Mouse (Mus musculus): ENCODE data around the gene Etfrf1. TPM values are rescaled to one million over a fixed set of nuclear protein-coding genes. Genes with fewer than 3 reads are reported as not detected.

The Etfrf1 gene
- total RNA-seq (2021), result 10 to 100 TPM; 51.1 to 66.7 TPM
- long read RNA-seq, experiment 1, transcript Etfrf1-207 (3 exons, 1,374 nt), result major isoform, 73 of 97 reads
- long read RNA-seq, experiment 1, transcript Etfrf1-206 (3 exons, 872 nt), result minor isoform, 5 of 97 reads
- long read RNA-seq, experiment 1, partial matches to known transcripts, result 0 of 97 reads
- long read RNA-seq, experiment 1, other reads (novel, unspliced or antisense), result 15 of 97 reads
- long read RNA-seq, experiment 2, transcript Etfrf1-207 (3 exons, 1,374 nt), result major isoform, 85 of 94 reads
- long read RNA-seq, experiment 2, partial matches to known transcripts, result 0 of 94 reads
- long read RNA-seq, experiment 2, other reads (novel, unspliced or antisense), result 7 of 94 reads

DNA sequence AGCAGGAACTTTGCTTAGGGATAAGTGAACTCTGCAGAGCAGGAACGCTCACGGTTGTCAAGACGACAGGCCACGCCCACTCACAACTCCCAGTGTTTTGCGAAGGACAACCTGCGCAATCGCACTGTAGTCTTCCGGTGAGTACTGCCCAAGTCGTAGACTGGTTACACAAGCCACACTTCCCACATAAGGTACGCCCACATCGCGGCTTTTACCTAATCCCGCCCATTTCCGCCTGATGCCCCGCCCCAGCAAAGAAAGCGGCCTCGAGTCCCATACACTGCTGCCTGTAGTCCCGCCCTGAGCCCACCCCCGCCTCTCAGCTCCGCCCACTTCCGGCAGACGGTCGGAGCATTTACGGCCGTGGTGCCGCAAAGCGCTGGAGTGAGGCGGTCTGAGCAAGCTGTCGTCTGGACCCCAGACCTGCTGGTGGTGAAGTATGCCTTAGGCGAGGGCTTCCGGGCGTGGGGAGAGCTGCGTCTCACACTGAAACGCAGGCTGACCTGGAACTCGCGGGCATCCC lies at the start of gene Etfrf1, which contains the start of gene Casc1:
Etfrf1 (plus strand) TSS at position 319 of the 523 bp plus-strand sequence.
Casc1 (minus strand) TSS at position 190 of the 523 bp plus-strand sequence.
- H3K27ac ChIP-seq, result peak within 1 kb of the TSS; percentile 96
- DNase-seq, result peak; percentile 98
- no peak for TF ChIP-seq CTCF (IDR thresholded peaks at IDR 0.05)
- H3K4me3 ChIP-seq, result peak within 1 kb of the TSS; percentile 93
- intact Hi-C loops (cut with DNase I), result loop anchor here (5.0 kb wide), 1 partner anchor 36 kb away; no protein-coding TSS in a partner anchor

DNA sequence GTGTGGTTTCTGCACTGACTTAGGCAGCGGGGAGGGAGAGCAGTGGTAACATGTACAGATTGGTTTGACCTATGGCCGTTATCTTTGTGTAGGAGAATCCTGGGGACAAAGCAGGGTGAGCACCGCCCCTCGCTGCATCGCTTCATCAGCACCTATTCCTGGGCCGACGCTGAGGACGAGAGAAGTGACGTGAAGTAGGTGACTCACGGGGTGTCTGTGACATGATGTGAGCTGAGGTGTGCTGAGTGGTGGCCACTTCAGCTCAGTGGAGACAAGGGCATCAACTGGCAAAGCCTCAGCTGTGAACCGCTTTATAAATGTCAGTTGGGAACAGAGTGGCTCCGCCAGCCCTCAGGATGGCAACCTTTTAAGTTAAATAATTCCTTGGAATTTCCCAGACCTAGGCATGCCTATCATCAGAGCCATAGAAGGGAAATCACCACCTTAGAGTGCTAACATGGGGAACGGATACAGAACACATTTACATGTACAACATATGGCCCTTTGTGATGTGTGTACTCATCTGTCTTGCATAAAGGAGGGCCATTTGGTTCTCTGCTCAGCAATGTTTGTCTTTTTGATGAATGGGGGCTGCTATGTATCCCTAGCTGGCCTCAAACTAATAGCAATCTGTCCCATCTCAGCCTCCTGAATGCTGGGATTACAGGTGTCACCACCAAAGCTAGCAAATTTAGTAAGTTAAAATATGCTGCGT lies 38.9 kb upstream of the Etfrf1 start:
- Histone ChIP-seq H3K27ac (no peak overlapping the region), H3K4me3 (no peak overlapping the region)
- TF ChIP-seq CTCF (IDR thresholded peaks at IDR 0.05), result no peak
- no peak for DNase-seq
- intact Hi-C loops (cut with DNase I), result no loop called here

DNA sequence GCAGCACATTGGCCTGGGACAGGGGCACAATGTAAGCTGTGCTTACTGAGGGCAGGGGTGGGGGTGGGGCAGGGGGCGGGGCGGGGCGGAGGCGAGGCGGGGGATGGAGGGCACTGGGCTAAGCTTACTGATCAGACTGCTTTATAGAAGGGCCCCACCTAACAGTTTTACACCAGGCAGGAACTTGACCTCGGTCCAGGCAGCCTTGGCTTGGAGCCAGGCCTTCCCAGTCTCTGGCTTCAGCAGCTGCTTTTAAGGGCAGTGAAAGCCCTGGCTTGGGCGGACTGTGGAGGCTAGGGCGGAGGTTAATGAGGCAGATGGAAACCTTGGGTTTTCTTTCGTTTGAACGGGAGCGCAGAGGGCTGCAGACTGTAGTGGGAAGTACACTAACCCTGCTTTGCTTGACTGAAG lies 37.1 kb upstream of the Etfrf1 start:
- peak; percentile 82 for DNase-seq
- intact Hi-C loops (cut with DNase I), result no loop called here
- no peak for TF ChIP-seq CTCF (IDR thresholded peaks at IDR 0.05)
- Histone ChIP-seq H3K4me3 (peak overlapping the region; percentile 40), H3K27ac (peak overlapping the region; percentile 35; the same call in 1 of the 2 replicates)

DNA sequence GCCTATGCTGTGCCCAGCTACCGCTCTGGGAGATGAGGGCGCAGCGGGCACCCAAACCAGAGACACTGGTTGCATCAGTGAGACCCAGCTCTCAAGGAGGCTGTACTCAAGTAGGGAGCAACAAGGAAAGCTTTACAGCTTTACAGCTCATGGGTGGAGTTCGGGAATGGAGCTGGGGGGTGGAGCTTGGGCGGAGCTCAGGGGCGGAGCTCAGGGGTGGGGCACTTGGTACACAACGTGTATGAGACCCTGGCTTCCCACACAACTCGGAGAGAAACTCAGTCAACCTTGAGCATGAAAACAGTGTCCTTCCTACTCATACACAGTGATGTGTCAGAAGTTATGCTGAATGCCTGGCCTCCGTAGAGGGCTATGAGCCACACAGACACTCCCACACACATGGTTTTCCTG lies 35.4 kb upstream of the Etfrf1 start:
- Histone ChIP-seq H3K4me3 (no peak overlapping the region), H3K27ac (no peak overlapping the region)
- intact Hi-C loops (cut with DNase I), result no loop called here
- DNase-seq, result no peak
- TF ChIP-seq CTCF (IDR thresholded peaks at IDR 0.05), result no peak

DNA sequence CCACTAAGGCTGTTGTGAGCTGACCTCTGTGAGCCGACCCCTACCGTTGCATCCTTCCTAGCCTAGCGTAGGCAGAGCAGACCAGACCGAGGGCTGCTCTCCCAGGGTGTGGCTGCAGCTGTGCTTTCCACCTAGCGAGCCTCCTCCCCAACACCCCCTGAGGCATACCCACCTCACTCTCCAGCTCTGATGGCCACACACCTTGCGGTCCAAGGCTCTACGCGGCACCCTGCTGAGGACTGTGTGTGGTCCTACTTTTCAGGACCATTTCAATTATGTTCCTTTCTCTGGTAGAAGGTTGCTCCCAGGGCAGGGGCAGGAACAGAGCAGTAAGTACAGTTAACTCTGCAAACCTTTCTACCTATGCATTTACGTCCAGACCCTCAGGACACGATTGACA lies 34.5 kb upstream of the Etfrf1 start:
- intact Hi-C loops (cut with DNase I), result no loop called here
- H3K27ac ChIP-seq, result no peak overlapping the region
- H3K4me3 ChIP-seq, result no peak overlapping the region
- no peak for DNase-seq
- TF ChIP-seq CTCF (IDR thresholded peaks at IDR 0.05), result no peak

DNA sequence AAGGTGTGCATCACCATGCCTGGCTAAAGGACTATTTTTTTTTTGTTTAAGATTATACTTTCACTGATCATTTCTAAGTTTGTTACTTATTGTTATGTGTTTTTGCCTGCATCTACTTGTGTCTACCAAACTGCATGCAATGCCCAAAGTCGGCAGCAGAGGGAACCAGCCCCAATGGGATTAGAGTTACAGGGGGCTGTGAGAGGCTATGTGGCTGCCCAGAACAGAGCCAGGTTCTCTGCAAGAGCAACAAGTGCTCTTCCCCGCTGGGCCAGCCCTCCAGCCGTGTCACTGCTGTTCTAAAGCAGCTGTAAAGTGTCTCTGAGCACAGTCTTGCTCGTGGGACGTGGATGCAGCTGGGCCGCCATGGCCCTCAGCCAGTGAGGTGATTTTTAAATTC lies 31.3 kb upstream of the Etfrf1 start:
- intact Hi-C loops (cut with DNase I), result no loop called here

DNA sequence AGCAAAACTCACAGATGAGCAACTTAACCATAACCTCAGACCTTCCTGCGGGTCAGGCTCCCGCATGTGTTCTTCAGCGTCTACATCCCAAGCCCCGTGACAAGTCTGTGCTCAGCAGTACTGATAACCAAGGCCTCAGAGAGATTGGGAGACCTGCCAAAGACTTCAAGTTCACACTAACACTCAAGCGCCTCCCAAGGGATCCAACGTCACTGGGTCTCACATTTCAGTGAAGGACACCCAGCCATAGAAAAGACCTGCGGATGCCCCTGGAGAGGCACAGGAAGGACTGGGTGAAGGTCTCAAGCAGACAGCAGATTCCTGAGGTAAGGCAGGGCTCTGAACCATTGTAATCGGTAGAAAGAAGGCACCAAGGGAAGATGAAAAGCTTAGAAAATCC lies 28.9 kb upstream of the Etfrf1 start:
- H3K27ac ChIP-seq, result peak overlapping the region; percentile 73

More for the DNA sequence above, 31.3 kb upstream of the Etfrf1 start:
- peak; percentile 59 for DNase-seq
- TF ChIP-seq CTCF (IDR thresholded peaks at IDR 0.05), result peak; percentile 77
- no peak overlapping the region for H3K27ac ChIP-seq
- no peak overlapping the region for H3K4me3 ChIP-seq

DNA sequence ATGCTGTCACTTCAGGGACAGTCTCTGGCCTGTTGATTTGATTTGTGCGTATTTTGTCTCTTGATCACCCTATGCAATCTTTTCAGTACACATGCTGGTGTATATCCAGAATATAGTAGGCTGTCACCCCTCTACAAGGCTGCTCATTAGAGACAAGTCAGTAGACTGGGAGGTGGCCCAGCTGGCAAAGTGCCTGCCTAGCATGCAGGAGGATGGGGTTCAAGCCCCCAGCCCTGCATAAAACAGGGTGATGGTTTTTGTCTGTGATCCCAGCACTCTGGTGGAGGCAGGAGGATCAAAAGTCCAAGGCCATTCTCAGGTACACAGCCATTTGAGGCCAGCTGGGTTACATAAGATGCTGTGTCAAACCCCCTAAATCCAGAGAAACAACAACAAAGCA lies 24.8 kb upstream of the Etfrf1 start:
- intact Hi-C loops (cut with DNase I), result no loop called here
- no peak overlapping the region for H3K27ac ChIP-seq
- H3K4me3 ChIP-seq, result no peak overlapping the region
- no peak for TF ChIP-seq CTCF (IDR thresholded peaks at IDR 0.05)
- no peak for DNase-seq

More for the DNA sequence above, 28.9 kb upstream of the Etfrf1 start:
- intact Hi-C loops (cut with DNase I), result no loop called here
- H3K4me3 ChIP-seq, result peak overlapping the region; percentile 47
- no peak for TF ChIP-seq CTCF (IDR thresholded peaks at IDR 0.05)
- DNase-seq, result peak; percentile 63

DNA sequence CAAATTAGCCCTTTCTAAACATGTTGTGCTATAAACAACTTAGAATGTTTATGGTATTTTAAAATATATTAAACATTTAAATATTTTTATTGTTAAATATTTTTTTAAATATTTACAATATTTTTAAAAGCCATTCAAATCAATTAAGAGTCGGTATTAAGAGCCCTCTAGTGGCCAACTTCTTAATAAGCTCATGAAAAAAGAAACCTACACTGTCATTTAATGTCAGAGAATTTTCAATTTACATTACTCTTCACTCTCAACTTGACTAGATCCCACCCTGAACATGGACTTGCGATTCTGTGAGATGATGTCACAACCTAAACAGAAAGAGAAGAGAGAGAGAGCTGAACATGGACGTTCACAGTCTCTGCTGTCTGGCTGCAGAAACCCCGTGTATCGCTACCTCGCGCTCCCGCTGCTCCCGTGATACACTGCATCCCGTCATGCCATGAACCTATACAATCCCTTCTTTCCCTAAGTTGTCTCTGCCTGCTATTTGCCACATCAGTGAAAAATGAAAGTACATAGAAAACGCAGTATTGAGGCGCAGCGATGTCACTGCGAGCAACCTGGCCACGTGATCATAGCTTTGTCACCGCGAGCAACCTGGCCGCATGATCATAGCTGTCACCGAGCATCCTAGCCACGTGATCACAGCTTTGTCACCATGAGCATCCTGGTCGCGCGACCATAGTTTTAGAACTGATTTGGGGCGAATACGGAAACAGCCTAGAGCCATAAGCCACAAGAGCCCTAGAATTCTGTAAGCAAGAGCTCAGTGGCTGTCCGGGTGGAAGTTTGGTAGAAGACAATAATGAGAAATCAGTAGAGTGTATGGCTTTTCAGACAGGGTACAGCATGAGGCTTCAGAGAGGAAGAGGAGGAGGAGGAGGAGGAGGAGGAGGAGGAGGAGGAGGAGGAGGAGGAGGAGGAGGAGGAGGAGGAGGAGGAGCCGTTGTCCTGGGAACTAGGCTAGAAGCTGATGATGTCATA lies 23.5 kb upstream of the Etfrf1 start:
- intact Hi-C loops (cut with DNase I), result loop anchor here (1.0 kb wide), 1 partner anchor 99 kb away; no protein-coding TSS in a partner anchor
- no peak for DNase-seq
- peak overlapping the region; percentile 12; the same call in 1 of the 2 replicates for H3K27ac ChIP-seq
- TF ChIP-seq CTCF (IDR thresholded peaks at IDR 0.05), result peak; percentile 76
- H3K4me3 ChIP-seq, result peak overlapping the region; percentile 67

DNA sequence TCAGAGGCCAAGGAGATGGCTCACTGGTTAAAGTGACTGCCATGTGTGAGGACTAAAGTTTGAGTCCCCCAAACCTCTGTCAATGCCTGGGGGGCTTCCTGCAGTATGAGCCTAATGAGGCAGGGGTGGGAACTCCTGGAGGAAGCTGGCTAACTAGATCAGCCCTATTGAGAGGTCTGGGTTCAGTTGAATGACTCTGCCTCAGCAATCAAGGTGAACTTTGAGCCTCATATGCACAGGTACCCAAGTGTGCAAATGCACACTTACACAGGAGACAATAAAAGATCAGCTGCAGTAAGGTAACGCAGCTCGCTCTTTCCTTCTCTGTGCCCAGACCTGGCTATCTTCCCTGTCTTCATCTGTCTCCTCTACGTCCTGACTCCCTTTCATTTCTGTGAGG lies 17.9 kb upstream of the Etfrf1 start:
- Histone ChIP-seq H3K4me3 (no peak overlapping the region), H3K27ac (no peak overlapping the region)
- intact Hi-C loops (cut with DNase I), result no loop called here
- no peak for TF ChIP-seq CTCF (IDR thresholded peaks at IDR 0.05)
- no peak for DNase-seq

DNA sequence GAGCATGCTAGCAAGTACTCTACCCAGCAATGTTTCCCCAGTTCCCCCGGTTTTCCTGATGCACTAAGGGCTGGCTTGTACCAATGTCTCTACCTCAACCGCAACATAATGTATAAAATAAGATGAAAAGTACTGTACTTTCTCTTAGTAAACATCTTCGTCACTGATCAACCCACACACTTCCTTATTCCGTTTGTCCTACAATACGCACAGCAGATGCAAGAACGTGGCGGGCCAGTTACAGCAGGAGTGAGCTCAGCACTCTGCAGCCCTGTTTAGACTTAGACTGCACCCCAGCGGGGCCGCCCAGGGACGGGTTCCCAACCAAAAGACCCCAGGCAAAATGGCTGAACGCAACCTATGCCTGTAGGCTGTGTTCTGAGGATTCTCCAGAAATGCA lies 17.5 kb upstream of the Etfrf1 start:
- no peak for TF ChIP-seq CTCF (IDR thresholded peaks at IDR 0.05)
- no peak for DNase-seq
- no peak overlapping the region for H3K27ac ChIP-seq
- H3K4me3 ChIP-seq, result no peak overlapping the region
- intact Hi-C loops (cut with DNase I), result no loop called here
